Mouse (Mus musculus): ENCODE data around the gene Kif13a. TPM values are rescaled to one million over a fixed set of nuclear protein-coding genes. Genes with fewer than 3 reads are reported as not detected.

The Kif13a gene
- polyA plus RNA-seq, 1 experiment: 10.7 TPM

GRCm38 (mm10) chr13:46757946-46758345 lies 171.7 kb downstream of the Kif13a start:
- no peaks in the 10 kb centered on the region for H3K4me1 ChIP-seq (ENCODE audit: control insufficient read depth, insufficient read depth, low read length)
- TF ChIP-seq CTCF (IDR thresholded peaks at IDR 0.05; ENCODE audit: control insufficient read depth, insufficient read depth, low read length): no peak
- no peak for TF ChIP-seq POLR2A (IDR thresholded peaks at IDR 0.05; ENCODE audit: borderline replicate concordance, control insufficient read depth, low read depth, low read length)

GRCm38 (mm10) chr13:46753294-46753693 lies 176.4 kb downstream of the Kif13a start:
- Histone ChIP-seq H3K4me3 (replicated peaks; ENCODE audit: control insufficient read depth, low read depth, low read length) (no peak overlapping the region), H3K4me1 (ENCODE audit: control insufficient read depth, insufficient read depth, low read length) (peaks cover 1% of the 10 kb centered on the region; the same call in 1 of the 2 replicates), H3K27ac (ENCODE audit: control insufficient read depth, insufficient read depth, low read depth, low read length, poor library complexity) (no peak overlapping the region)
- TF ChIP-seq CTCF (IDR thresholded peaks at IDR 0.05; ENCODE audit: control insufficient read depth, insufficient read depth, low read length): no peak
- TF ChIP-seq POLR2A (IDR thresholded peaks at IDR 0.05; ENCODE audit: borderline replicate concordance, control insufficient read depth, low read depth, low read length): no peak
- WGBS: 83% methylated on average over 5 of the region's 5 CpGs

More at GRCm38 (mm10) chr13:46757946-46758345, 171.7 kb downstream of the Kif13a start:
- WGBS: 82% methylated on average over 7 of the region's 7 CpGs
- no peak overlapping the region; the same call in 1 of the 2 replicates for H3K27ac ChIP-seq (ENCODE audit: control insufficient read depth, insufficient read depth, low read depth, low read length, poor library complexity)
- no peak overlapping the region for H3K4me3 ChIP-seq (replicated peaks; ENCODE audit: control insufficient read depth, low read depth, low read length)

DNA sequence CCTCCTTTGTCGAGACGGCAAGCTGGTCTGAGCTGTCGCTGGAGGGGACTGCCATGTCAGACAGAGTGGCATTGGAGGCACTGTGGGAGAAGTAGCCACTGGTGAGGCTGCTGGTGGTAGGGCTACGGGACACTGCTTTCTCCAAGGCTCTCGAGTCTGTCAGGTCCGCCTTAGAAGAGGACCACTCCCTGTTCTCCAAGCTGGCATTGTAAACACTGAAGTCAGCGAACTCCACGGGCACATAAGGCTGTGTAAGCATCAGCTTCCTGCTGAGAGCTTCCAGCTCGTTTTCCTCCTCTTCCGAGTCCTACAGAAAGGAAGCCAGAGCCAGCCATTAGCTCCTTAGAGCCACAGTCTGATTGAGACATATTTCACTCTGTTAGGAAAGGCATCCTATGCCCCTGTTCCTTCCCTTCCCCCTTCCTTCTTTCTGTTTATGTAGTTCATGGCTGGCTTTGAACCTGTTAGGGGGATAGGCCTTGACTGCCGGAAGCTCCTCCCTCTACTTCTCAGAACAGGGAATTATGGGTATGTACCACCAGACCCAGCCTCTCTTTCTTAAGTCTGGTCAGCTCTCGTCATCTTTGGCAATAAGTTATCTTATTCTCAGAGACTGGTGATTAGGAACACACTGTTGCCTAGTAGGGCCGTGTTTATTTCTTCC lies 177.0 kb downstream of the Kif13a start:
- Histone ChIP-seq H3K4me3 (replicated peaks; ENCODE audit: control insufficient read depth, low read depth, low read length) (no peak overlapping the region), H3K27ac (ENCODE audit: control insufficient read depth, insufficient read depth, low read depth, low read length, poor library complexity) (no peak overlapping the region), H3K4me1 (ENCODE audit: control insufficient read depth, insufficient read depth, low read length) (peaks cover 1% of the 10 kb centered on the region; the same call in 1 of the 2 replicates)
- 77% methylated on average over 13 of the region's 13 CpGs for WGBS
- TF ChIP-seq POLR2A (IDR thresholded peaks at IDR 0.05; ENCODE audit: borderline replicate concordance, control insufficient read depth, low read depth, low read length): no peak
- TF ChIP-seq CTCF (IDR thresholded peaks at IDR 0.05; ENCODE audit: control insufficient read depth, insufficient read depth, low read length): no peak

DNA sequence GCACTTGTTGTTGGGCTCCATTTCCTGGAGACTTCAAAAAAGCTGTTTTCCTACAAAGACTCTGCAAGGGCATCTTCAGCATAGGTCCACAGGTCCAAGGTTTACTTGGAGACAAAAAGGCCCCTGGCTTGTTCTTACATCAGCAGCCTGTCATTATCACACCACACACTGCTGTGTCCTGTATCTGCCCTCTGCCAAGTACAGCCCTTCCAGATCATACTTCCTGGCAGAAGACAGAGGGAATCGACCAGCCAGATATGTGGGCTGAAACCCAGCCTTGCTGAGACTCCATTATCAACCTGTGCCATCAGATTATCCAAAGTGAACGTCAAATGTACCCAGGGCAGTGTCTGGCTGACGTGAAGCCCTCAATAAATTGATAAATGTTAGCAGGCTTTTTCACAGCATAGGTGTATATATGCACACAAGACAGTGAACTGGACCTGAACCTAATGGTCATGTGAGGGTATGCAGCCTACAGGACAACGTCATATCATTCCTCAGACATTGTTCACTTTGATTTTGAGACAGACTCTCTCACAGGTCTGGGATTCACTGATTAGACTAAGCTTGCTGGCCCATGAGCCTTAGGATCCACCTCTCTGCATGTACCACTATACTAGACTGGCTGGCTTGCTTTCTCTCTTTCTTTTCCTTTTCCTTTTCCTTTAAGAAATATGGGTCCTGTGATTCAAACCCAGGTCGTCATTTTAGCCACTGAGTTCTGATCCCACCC lies 181.4 kb downstream of the Kif13a start:
- no peak overlapping the region for H3K27ac ChIP-seq (ENCODE audit: control insufficient read depth, insufficient read depth, low read depth, low read length, poor library complexity)

GRCm38 (mm10) chr13:46743821-46744220 lies 185.8 kb downstream of the Kif13a start:
- Histone ChIP-seq H3K27ac (ENCODE audit: control insufficient read depth, insufficient read depth, low read depth, low read length, poor library complexity) (no peak overlapping the region), H3K4me3 (replicated peaks; ENCODE audit: control insufficient read depth, low read depth, low read length) (no peak overlapping the region), H3K4me1 (ENCODE audit: control insufficient read depth, insufficient read depth, low read length) (peaks cover 3% of the 10 kb centered on the region)
- TF ChIP-seq CTCF (IDR thresholded peaks at IDR 0.05; ENCODE audit: control insufficient read depth, insufficient read depth, low read length) (no peak), POLR2A (IDR thresholded peaks at IDR 0.05; ENCODE audit: borderline replicate concordance, control insufficient read depth, low read depth, low read length) (no peak)
- WGBS: 81% methylated on average over 8 of the region's 8 CpGs

More for the DNA sequence above, 181.4 kb downstream of the Kif13a start:
- TF ChIP-seq CTCF (IDR thresholded peaks at IDR 0.05; ENCODE audit: control insufficient read depth, insufficient read depth, low read length) (no peak), POLR2A (IDR thresholded peaks at IDR 0.05; ENCODE audit: borderline replicate concordance, control insufficient read depth, low read depth, low read length) (no peak)
- Histone ChIP-seq H3K4me3 (replicated peaks; ENCODE audit: control insufficient read depth, low read depth, low read length) (no peak overlapping the region), H3K4me1 (ENCODE audit: control insufficient read depth, insufficient read depth, low read length) (peaks cover 1% of the 10 kb centered on the region; the same call in 1 of the 2 replicates)
- 59% methylated on average over 5 of the region's 5 CpGs for WGBS

DNA sequence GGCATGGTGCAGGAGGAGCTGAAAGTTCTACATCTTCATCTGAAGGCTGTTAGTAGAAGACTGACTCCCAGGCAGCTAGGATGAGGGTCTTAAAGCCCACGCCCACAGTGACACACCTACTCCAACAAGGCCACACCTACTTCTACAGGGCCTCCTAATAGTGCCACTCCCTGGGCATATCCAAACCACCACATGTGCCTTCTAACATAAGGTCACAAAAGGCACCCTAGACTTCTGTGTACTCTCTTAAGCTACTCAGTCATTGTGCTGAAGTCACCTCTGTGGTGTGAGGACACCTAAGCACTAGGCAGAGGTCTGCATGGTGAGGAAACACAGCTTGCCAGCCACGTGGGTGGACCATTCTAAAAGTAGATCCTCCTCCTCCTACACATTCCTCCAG lies 187.3 kb downstream of the Kif13a start:
- TF ChIP-seq POLR2A (IDR thresholded peaks at IDR 0.05; ENCODE audit: borderline replicate concordance, control insufficient read depth, low read depth, low read length): no peak
- no peak for TF ChIP-seq CTCF (IDR thresholded peaks at IDR 0.05; ENCODE audit: control insufficient read depth, insufficient read depth, low read length)
- no peak overlapping the region for H3K4me3 ChIP-seq (replicated peaks; ENCODE audit: control insufficient read depth, low read depth, low read length)
- no peak overlapping the region for H3K27ac ChIP-seq (ENCODE audit: control insufficient read depth, insufficient read depth, low read depth, low read length, poor library complexity)
- H3K4me1 ChIP-seq (ENCODE audit: control insufficient read depth, insufficient read depth, low read length): peaks cover 3% of the 10 kb centered on the region
- 41% methylated on average over 2 of the region's 2 CpGs for WGBS

- H3K4me1 ChIP-seq (ENCODE audit: control insufficient read depth, insufficient read depth, low read length): peaks cover 4% of the 10 kb centered on the region
- no peak overlapping the region for H3K4me3 ChIP-seq (replicated peaks; ENCODE audit: control insufficient read depth, low read depth, low read length)
- H3K27ac ChIP-seq (ENCODE audit: control insufficient read depth, insufficient read depth, low read depth, low read length, poor library complexity): no peak overlapping the region
- WGBS: 77% methylated on average over 7 of the region's 7 CpGs
- TF ChIP-seq POLR2A (IDR thresholded peaks at IDR 0.05; ENCODE audit: borderline replicate concordance, control insufficient read depth, low read depth, low read length) (no peak), CTCF (IDR thresholded peaks at IDR 0.05; ENCODE audit: control insufficient read depth, insufficient read depth, low read length) (no peak)
These were observed 190.2 kb downstream of the Kif13a start for GRCm38 (mm10) chr13:46739426-46739825.

DNA sequence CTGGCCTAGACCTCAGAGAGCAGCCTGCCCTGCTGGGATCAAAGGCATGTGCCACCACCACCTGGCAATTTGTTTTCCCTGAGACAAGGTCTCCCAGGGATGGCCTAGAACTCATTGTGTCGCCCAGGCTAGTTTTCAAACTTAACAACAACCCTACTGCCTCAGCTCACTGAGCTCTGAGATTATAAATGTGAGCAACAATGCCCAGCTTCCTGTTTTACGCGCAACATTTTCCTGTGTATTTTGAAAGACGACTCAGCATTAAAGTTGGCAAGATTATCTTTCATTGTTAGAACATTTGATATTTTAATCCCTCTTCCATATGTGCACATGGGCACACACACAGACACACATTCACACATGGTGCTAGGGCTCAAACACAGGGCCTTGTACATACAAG lies 192.2 kb downstream of the Kif13a start:
- 20% methylated on average over 4 of the region's 4 CpGs for WGBS
- peak overlapping the region; percentile 74 for H3K27ac ChIP-seq (ENCODE audit: control insufficient read depth, insufficient read depth, low read depth, low read length, poor library complexity)
- peak overlapping the region; percentile 7 for H3K4me3 ChIP-seq (replicated peaks; ENCODE audit: control insufficient read depth, low read depth, low read length)
- TF ChIP-seq POLR2A (IDR thresholded peaks at IDR 0.05; ENCODE audit: borderline replicate concordance, control insufficient read depth, low read depth, low read length) (no peak), CTCF (IDR thresholded peaks at IDR 0.05; ENCODE audit: control insufficient read depth, insufficient read depth, low read length) (no peak)
- H3K4me1 ChIP-seq (ENCODE audit: control insufficient read depth, insufficient read depth, low read length): peaks cover 4% of the 10 kb centered on the region

Measured in bone marrow, adult 2 months (tissue).